Mouse (Mus musculus) heart, embryonic 14.5 days (tissue): Measurements from ENCODE around the gene Mthfd2l. TPM values are rescaled to one million over a fixed set of nuclear protein-coding genes. Genes with fewer than 3 reads are reported as not detected.

Experiments
- ATAC-seq: fragments of 200-750 bp; cut with Nextera tagmentation; 2 replicates; pipeline ENCODE4 v1.8.0; 2017; ENCODE audit warnings: low read depth, moderate TSS enrichment; ENCODE audit not compliant: insufficient number of reproducible peaks, insufficient read depth, low FRiP score
- H3K27ac ChIP-seq, 2 experiments: fragments of 200-500 bp in 1 of 2; fragments of 300-500 bp in 1 of 2; sonication (generic) in 1 of 2; replicated peaks in 1 of 2; 2 replicates each; pipeline ENCODE4 v1.5.1; 2012 to 2014; ENCODE audit warnings: low read depth in 2 of 2, low read length in 2 of 2, control low read depth in 1 of 2, mild to moderate bottlenecking in 1 of 2, mixed read lengths in 1 of 2; ENCODE audit not compliant: control insufficient read depth in 1 of 2, insufficient read depth in 1 of 2
- H3K27me3 ChIP-seq: fragments of 300-500 bp; sonication (generic); 2 replicates; pipeline ENCODE4 v1.6.1; 2014; ENCODE audit warnings: mild to moderate bottlenecking, low read length, control low read depth; ENCODE audit not compliant: control insufficient read depth, insufficient read depth
- H3K36me3 ChIP-seq: fragments of 300-500 bp; sonication (generic); 2 replicates; pipeline ENCODE4 v1.6.1; 2014; ENCODE audit warnings: mild to moderate bottlenecking, control low read depth, low read length, mixed read lengths; ENCODE audit not compliant: control insufficient read depth, insufficient read depth
- H3K4me1 ChIP-seq, 2 experiments: fragments of 200-500 bp in 1 of 2; fragments of 300-500 bp in 1 of 2; sonication (generic) in 1 of 2; 2 replicates each; pipeline ENCODE4 v1.6.1; 2012 to 2014; ENCODE audit warnings: low read length in 2 of 2, control low read depth in 1 of 2, mixed read lengths in 1 of 2; ENCODE audit not compliant: control insufficient read depth in 2 of 2, insufficient read depth in 2 of 2
- H3K4me2 ChIP-seq: fragments of 300-500 bp; sonication (generic); 2 replicates; pipeline ENCODE4 v1.6.1; 2014; ENCODE audit warnings: mild to moderate bottlenecking, low read length
- H3K4me3 ChIP-seq, 2 experiments: fragments of 200-500 bp in 1 of 2; fragments of 300-500 bp in 1 of 2; sonication (generic) in 1 of 2; 2 replicates each; pipeline ENCODE4 v1.5.1; 2012 to 2014; ENCODE audit warnings: low read length in 2 of 2, mild to moderate bottlenecking in 2 of 2, control low read depth in 1 of 2, low read depth in 1 of 2, moderate library complexity in 1 of 2; ENCODE audit not compliant: control insufficient read depth in 1 of 2, insufficient read depth in 1 of 2
- H3K9ac ChIP-seq: fragments of 300-500 bp; sonication (generic); 2 replicates; pipeline ENCODE4 v1.6.1; 2014; ENCODE audit warnings: mild to moderate bottlenecking, low read length
- H3K9me3 ChIP-seq: fragments of 300-500 bp; sonication (generic); 2 replicates; pipeline ENCODE4 v1.6.1; 2016; ENCODE audit warnings: low read length, control low read depth; ENCODE audit not compliant: control insufficient read depth
- WGBS: fragments of 180-500 bp; shearing (Covaris S2); extraction: QIAGEN DNeasy Blood & Tissue Kit; methylation state at CpG from one replicate; pipeline ENCODE4 v1.1.7; 2014; 5-methylcytosine and 5-hydroxymethylcytosine counted together
- polyA plus RNA-seq: library from polyadenylated mRNA; unstranded; fragments of >200 nt; fragmentation: Nextera tagmentation; extraction: Ambion mirVana; gene quantifications from 2 replicates; pipeline ENCODE4 v1.2.1, GENCODE M21; 2014

The Mthfd2l gene
- polyA plus RNA-seq, 1 experiment from 2014 or later: 35.5 TPM

DNA sequence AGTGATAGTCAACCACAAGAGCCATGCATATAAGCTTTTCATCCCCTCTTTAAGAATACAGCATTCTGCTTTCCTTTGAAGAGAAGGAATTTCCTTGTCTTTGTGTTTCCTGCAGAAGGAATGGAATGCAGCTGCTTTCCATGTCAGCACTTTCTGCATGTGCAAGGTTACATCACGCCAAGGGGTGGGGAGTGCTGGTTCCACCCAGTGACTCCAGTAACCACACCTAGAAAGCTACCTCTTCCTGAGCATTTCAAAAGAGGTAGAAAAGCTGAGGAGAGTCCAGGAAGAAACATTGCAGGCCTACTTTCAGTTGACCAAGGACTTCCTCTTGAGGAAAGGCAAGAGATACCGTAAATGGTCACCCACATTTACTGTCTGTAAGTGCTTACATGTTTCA lies 104.4 kb downstream of the Mthfd2l start:
- Histone ChIP-seq H3K36me3 (no peaks in the 10 kb centered on the region), H3K9ac (no peak overlapping the region)
- WGBS: 69% methylated on average over 2 of the region's 2 CpGs

DNA sequence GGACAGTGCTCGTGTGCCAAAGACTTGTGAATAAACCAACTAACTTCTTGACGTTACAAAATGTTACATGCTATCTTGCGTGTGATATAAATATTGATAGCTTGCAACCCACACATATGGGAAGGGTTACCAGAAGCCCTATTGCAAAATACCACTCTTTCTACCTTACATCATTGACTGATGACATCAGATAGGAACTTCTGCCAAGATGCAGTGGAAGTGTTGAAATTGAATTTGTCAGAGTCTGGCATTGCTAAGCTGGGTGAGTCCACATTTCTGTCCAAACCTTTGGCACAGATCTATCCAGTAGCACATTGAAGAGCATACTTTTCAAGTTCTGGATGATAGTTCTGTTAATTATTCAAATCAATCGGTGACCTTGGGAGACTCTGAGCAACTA lies 105.7 kb downstream of the Mthfd2l start:
- no peaks in the 10 kb centered on the region for H3K9me3 ChIP-seq
- no peak for ATAC-seq
- H3K4me3 ChIP-seq: no peak overlapping the region
- no peak overlapping the region for H3K9ac ChIP-seq
- no peak overlapping the region for H3K27ac ChIP-seq
- 78% methylated on average over 4 of the region's 4 CpGs for WGBS
- no peaks in the 10 kb centered on the region for H3K27me3 ChIP-seq
- no peaks in the 10 kb centered on the region for H3K36me3 ChIP-seq
- no peak overlapping the region for H3K4me2 ChIP-seq
- H3K4me1 ChIP-seq: peaks cover 0 to 10% of the 10 kb centered on the region in 2 experiments; a peak in 2 of 4 replicates

More for the DNA sequence above, 104.4 kb downstream of the Mthfd2l start:
- Histone ChIP-seq H3K4me3 (no peak overlapping the region), H3K27me3 (no peaks in the 10 kb centered on the region), H3K4me2 (no peak overlapping the region), H3K9me3 (no peaks in the 10 kb centered on the region), H3K27ac (no peak overlapping the region), H3K4me1 (peaks cover 0 to 10% of the 10 kb centered on the region in 2 experiments; a peak in 2 of 4 replicates)
- no peak for ATAC-seq

DNA sequence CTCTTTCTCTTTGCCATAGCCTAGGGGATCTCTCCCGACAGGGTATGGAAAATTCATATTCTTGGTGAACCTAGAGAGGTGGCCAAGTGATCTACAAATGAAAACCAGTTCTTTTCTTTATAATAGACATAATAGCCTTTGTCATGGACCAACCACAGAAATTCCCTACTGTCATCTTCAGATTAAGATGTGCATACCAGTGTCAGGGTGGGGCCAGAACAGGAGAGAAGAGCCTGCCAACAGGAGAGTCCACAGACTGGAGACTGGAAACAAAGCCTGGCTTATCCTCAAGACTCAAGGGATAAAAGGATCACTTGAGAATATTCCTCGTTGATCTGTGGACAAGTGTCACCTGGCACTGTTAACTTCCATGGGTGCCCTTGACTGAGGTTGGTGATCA lies 106.8 kb downstream of the Mthfd2l start:
- ATAC-seq: no peak
- H3K9ac ChIP-seq: no peak overlapping the region
- H3K27me3 ChIP-seq: no peaks in the 10 kb centered on the region
- no peak overlapping the region for H3K4me2 ChIP-seq
- WGBS: 61% methylated on average over 2 of the region's 2 CpGs
- H3K36me3 ChIP-seq: no peaks in the 10 kb centered on the region
- H3K9me3 ChIP-seq: no peaks in the 10 kb centered on the region
- no peak overlapping the region for H3K4me3 ChIP-seq
- peaks cover 0 to 10% of the 10 kb centered on the region in 2 experiments; a peak in 2 of 4 replicates for H3K4me1 ChIP-seq
- no peak overlapping the region for H3K27ac ChIP-seq

DNA sequence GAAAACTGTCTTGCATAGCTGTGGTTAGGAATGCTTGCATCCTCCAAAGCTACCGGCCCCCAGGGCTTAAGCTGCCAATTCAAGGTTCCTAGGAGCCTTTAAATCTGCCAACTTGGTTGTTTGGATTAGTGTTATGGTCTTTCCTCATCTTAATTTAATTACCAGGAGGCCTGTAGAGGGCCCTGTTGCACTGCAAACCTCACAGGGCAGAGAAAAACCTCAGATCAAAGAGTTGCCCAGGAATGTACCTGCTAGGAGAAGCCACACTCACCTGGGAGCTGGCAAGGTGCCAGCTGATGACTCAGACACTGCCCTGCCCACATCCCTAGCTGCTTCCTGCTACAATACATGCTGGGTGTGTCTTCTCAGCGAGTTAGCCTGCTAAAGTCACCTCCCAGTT lies 107.6 kb downstream of the Mthfd2l start:
- WGBS: 20% methylated on average over 2 of the region's 2 CpGs
- no peaks in the 10 kb centered on the region for H3K36me3 ChIP-seq
- no peak overlapping the region for H3K4me3 ChIP-seq
- no peak overlapping the region for H3K27ac ChIP-seq
- H3K9me3 ChIP-seq: no peaks in the 10 kb centered on the region
- no peak for ATAC-seq
- no peak overlapping the region for H3K4me2 ChIP-seq
- H3K4me1 ChIP-seq: peaks cover 0 to 10% of the 10 kb centered on the region in 2 experiments; a peak in 2 of 4 replicates
- no peaks in the 10 kb centered on the region for H3K27me3 ChIP-seq
- no peak overlapping the region for H3K9ac ChIP-seq

DNA sequence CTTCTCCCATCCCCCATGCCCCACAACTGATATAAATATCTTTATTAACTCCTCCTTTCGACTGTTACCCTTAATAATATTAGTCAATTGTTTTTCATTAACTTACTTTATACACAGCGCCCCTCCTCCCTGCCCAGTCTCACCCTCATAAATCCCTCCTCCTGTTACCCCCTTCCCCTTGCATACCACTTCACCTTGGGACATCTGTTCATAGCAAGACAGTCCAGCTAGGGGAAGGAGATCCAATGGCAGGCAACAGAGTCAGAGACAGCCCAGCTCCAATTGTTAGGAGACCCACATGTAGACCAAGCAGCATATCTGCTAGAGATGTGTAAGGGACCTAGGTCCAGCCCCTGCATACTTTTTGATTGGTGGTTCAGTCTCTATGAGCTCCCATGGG lies 108.0 kb downstream of the Mthfd2l start:
- Histone ChIP-seq H3K27me3 (no peaks in the 10 kb centered on the region), H3K27ac (no peak overlapping the region), H3K4me3 (no peak overlapping the region), H3K4me1 (peaks cover 0 to 10% of the 10 kb centered on the region in 2 experiments; a peak in 2 of 4 replicates), H3K9ac (no peak overlapping the region), H3K4me2 (no peak overlapping the region), H3K36me3 (no peaks in the 10 kb centered on the region), H3K9me3 (no peaks in the 10 kb centered on the region)
- ATAC-seq: no peak
- WGBS: 75% methylated on average over 2 of the region's 2 CpGs

DNA sequence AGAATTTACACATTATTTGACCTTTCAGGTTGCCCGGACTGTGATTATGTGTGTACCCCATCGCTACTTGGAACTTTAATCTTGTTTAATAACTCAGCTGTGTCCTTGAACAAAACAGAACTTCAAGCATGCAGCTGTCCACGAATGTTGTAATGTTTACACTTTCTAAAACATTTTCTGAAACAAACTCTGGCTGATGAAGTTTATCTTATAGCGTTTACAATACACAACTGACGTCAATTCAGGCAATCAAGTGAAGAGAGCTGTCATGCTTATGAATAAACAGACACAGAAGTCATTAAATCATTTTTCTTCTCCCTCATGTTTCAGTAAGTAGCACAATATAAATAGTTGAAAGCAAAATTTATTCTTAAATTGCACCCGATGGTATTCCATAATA lies 117.1 kb downstream of the Mthfd2l start:
- WGBS: 82% methylated on average over 6 of the region's 6 CpGs
- Histone ChIP-seq H3K4me1 (no peaks in the 10 kb centered on the region), H3K4me2 (no peak overlapping the region), H3K4me3 (no peak overlapping the region), H3K36me3 (no peaks in the 10 kb centered on the region), H3K27me3 (no peaks in the 10 kb centered on the region), H3K9ac (no peak overlapping the region), H3K27ac (no peak overlapping the region), H3K9me3 (no peaks in the 10 kb centered on the region)
- no peak for ATAC-seq

DNA sequence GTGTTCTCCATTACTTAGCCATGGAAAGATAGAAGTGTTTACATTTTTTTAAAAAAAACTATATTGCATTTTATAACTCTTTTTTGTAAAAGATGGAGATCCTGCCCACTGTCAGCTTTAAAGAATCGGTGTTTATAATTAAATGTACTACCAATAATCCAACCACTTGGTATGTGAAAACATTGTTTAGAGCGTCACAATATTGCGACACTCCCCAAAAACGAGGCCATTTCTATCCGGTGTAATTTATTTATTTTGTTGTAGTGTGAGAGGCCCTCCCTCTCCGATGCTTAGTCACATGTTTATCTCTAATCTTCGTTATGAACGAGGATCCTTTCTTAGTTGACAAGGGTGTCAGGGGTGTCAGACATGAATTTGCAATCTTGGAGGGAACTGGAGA lies 117.5 kb downstream of the Mthfd2l start:
- ATAC-seq: no peak
- H3K36me3 ChIP-seq: no peaks in the 10 kb centered on the region
- H3K4me1 ChIP-seq: no peaks in the 10 kb centered on the region
- no peaks in the 10 kb centered on the region for H3K9me3 ChIP-seq
- H3K27ac ChIP-seq: no peak overlapping the region
- H3K27me3 ChIP-seq: no peaks in the 10 kb centered on the region
- H3K4me3 ChIP-seq: no peak overlapping the region
- WGBS: 80% methylated on average over 8 of the region's 8 CpGs
- H3K4me2 ChIP-seq: no peak overlapping the region
- H3K9ac ChIP-seq: no peak overlapping the region
